Mouse (Mus musculus) intestine, postnatal 0 days (tissue): ENCODE data around the gene 9330182L06Rik. TPM values are rescaled to one million over a fixed set of nuclear protein-coding genes. Genes with fewer than 3 reads are reported as not detected.

Experiments
- ATAC-seq: fragments of 200-750 bp; cut with Nextera tagmentation; 2 replicates; pipeline ENCODE4 v1.8.0; 2017; ENCODE audit warnings: mild to moderate bottlenecking, moderate TSS enrichment, moderate library complexity
- H3K27ac ChIP-seq: fragments of 300-500 bp; sonication (generic); 2 replicates; pipeline ENCODE4 v1.5.1; 2014; ENCODE audit warnings: mild to moderate bottlenecking, low read depth, low read length, moderate library complexity
- H3K27me3 ChIP-seq: fragments of 300-500 bp; sonication (generic); replicated peaks from 2 replicates; pipeline ENCODE4 v1.6.1; 2014; ENCODE audit warnings: low read length, mixed read lengths; ENCODE audit not compliant: control insufficient read depth, insufficient read depth
- H3K36me3 ChIP-seq: fragments of 300-500 bp; sonication (generic); 2 replicates; pipeline ENCODE4 v1.6.1; 2014; ENCODE audit warnings: mild to moderate bottlenecking, moderate library complexity; ENCODE audit not compliant: control insufficient read depth, insufficient read depth
- H3K4me1 ChIP-seq: fragments of 300-500 bp; sonication (generic); replicated peaks from 2 replicates; pipeline ENCODE4 v1.6.1; 2014; ENCODE audit warnings: antibody characterized with exemption, low read length, mixed read lengths; ENCODE audit not compliant: control insufficient read depth, insufficient read depth
- H3K4me2 ChIP-seq: fragments of 300-500 bp; sonication (generic); replicated peaks from 2 replicates; pipeline ENCODE4 v1.6.1; 2014; ENCODE audit warnings: low read depth, mild to moderate bottlenecking, moderate library complexity
- H3K4me3 ChIP-seq: fragments of 300-500 bp; sonication (generic); 2 replicates; pipeline ENCODE4 v1.5.1; 2014; ENCODE audit warnings: low read depth, low read length
- H3K9ac ChIP-seq: fragments of 300-500 bp; sonication (generic); 2 replicates; pipeline ENCODE4 v1.6.1; 2014; ENCODE audit warnings: mild to moderate bottlenecking, low read depth, low read length
- H3K9me3 ChIP-seq: fragments of 300-500 bp; sonication (generic); 2 replicates; pipeline ENCODE4 v1.6.1; 2016; ENCODE audit warnings: mixed run types; ENCODE audit not compliant: control insufficient read depth
- CTCF ChIP-seq: sonication (generic); IDR thresholded peaks from 2 replicates; pipeline ENCODE4 v1.5.1; 2016; ENCODE audit warnings: low read depth, mild to moderate bottlenecking, control low read depth, antibody characterized with exemption, moderate library complexity
- WGBS: fragments of 180-500 bp; shearing (Covaris S2); extraction: QIAGEN DNeasy Blood & Tissue Kit; methylation state at CpG from one replicate; pipeline ENCODE4 v1.1.7; 2014; 5-methylcytosine and 5-hydroxymethylcytosine counted together
- polyA plus RNA-seq: library from polyadenylated mRNA; unstranded; fragments of >200 nt; fragmentation: Nextera tagmentation; extraction: Ambion mirVana; gene quantifications from 2 replicates; pipeline ENCODE4 v1.2.1, GENCODE M21; 2015

The 9330182L06Rik gene
- polyA plus RNA-seq, 1 experiment from 2014 or later, result 1.6 TPM

- Histone ChIP-seq H3K9ac (no peak overlapping the region), H3K9me3 (no peaks in the 10 kb centered on the region), H3K4me3 (no peak overlapping the region), H3K27ac (no peak overlapping the region), H3K4me2 (no peak overlapping the region), H3K36me3 (no peaks in the 10 kb centered on the region), H3K27me3 (no peaks in the 10 kb centered on the region), H3K4me1 (no peaks in the 10 kb centered on the region)
- 54% methylated on average over 2 of the region's 2 CpGs for WGBS
- no peak for ATAC-seq
- no peak for TF ChIP-seq CTCF
Observed at GRCm38 (mm10) chr5:9358076-9358475, 92.2 kb downstream of the 9330182L06Rik start.

- no peak for TF ChIP-seq CTCF
- 77% methylated on average over 7 of the region's 7 CpGs for WGBS
- Histone ChIP-seq H3K4me3 (no peak overlapping the region), H3K4me2 (no peak overlapping the region), H3K9ac (no peak overlapping the region), H3K27ac (no peak overlapping the region), H3K4me1 (no peaks in the 10 kb centered on the region), H3K27me3 (no peaks in the 10 kb centered on the region), H3K36me3 (no peaks in the 10 kb centered on the region), H3K9me3 (no peaks in the 10 kb centered on the region)
- ATAC-seq, result no peak
Observed at GRCm38 (mm10) chr5:9361982-9362661, 96.2 kb downstream of the 9330182L06Rik start.

GRCm38 (mm10) chr5:9364937-9365336 lies 99.0 kb downstream of the 9330182L06Rik start:
- Histone ChIP-seq H3K4me2 (no peak overlapping the region), H3K4me3 (no peak overlapping the region), H3K27me3 (no peaks in the 10 kb centered on the region), H3K36me3 (no peaks in the 10 kb centered on the region), H3K9ac (no peak overlapping the region), H3K9me3 (no peaks in the 10 kb centered on the region), H3K4me1 (no peaks in the 10 kb centered on the region), H3K27ac (no peak overlapping the region)
- no peak for TF ChIP-seq CTCF
- 67% methylated on average over 1 of the region's 1 CpGs for WGBS
- no peak for ATAC-seq

GRCm38 (mm10) chr5:9367920-9368692 lies 102.2 kb downstream of the 9330182L06Rik start:
- Histone ChIP-seq H3K36me3 (no peaks in the 10 kb centered on the region), H3K4me2 (no peak overlapping the region), H3K27me3 (no peaks in the 10 kb centered on the region), H3K4me1 (no peaks in the 10 kb centered on the region), H3K9ac (no peak overlapping the region), H3K4me3 (no peak overlapping the region), H3K9me3 (no peaks in the 10 kb centered on the region), H3K27ac (no peak overlapping the region)
- no peak for ATAC-seq
- no peak for TF ChIP-seq CTCF
- 73% methylated on average over 11 of the region's 11 CpGs for WGBS

GRCm38 (mm10) chr5:9371127-9371526 lies 105.2 kb downstream of the 9330182L06Rik start:
- no peak for ATAC-seq
- no peaks in the 10 kb centered on the region for H3K27me3 ChIP-seq
- no peak overlapping the region for H3K4me2 ChIP-seq
- H3K4me3 ChIP-seq, result no peak overlapping the region
- H3K9ac ChIP-seq, result no peak overlapping the region
- H3K4me1 ChIP-seq, result no peaks in the 10 kb centered on the region
- no peak for TF ChIP-seq CTCF
- no peaks in the 10 kb centered on the region for H3K9me3 ChIP-seq
- WGBS, result 92% methylated on average over 3 of the region's 3 CpGs
- no peak overlapping the region for H3K27ac ChIP-seq
- no peaks in the 10 kb centered on the region for H3K36me3 ChIP-seq

- Histone ChIP-seq H3K4me3 (no peak overlapping the region), H3K27me3 (no peaks in the 10 kb centered on the region), H3K9me3 (no peaks in the 10 kb centered on the region), H3K4me2 (no peak overlapping the region), H3K4me1 (no peaks in the 10 kb centered on the region), H3K9ac (no peak overlapping the region), H3K36me3 (no peaks in the 10 kb centered on the region), H3K27ac (no peak overlapping the region)
- no peak for TF ChIP-seq CTCF
- WGBS, result 83% methylated on average over 4 of the region's 4 CpGs
- ATAC-seq, result no peak
Observed at GRCm38 (mm10) chr5:9373341-9373740, 107.4 kb downstream of the 9330182L06Rik start.
